Mouse (Mus musculus) right cerebral cortex, postnatal 10 days (tissue): ENCODE data around the gene Zfhx3.

Experiments
- DNase-seq, 2 experiments: peaks; one replicate each; pipeline ENCODE4 v3.0.0; 2021; ENCODE audit warnings: low spot score in 2 of 2

The Zfhx3 gene

DNA sequence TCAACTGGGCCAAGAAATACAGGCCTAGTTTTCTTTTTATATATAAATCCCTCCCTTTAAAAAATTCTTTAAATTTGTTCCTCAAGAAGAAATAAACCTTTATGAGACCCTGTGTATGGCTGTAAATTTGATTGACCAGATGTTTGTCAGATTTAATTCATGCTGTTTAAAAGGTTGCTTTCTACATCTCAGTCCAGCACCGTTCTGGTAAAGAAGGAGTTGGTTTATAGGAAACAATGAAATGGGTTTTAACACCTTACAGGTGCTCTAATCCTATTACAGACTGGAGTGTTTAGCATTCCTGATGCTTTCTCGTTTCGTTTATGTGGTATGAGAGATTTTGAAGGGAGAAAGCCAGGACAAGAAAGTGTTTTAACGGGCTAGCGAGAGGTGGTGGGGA, 147.2 kb downstream of the Zfhx3 start:
- no peak for DNase-seq

DNA sequence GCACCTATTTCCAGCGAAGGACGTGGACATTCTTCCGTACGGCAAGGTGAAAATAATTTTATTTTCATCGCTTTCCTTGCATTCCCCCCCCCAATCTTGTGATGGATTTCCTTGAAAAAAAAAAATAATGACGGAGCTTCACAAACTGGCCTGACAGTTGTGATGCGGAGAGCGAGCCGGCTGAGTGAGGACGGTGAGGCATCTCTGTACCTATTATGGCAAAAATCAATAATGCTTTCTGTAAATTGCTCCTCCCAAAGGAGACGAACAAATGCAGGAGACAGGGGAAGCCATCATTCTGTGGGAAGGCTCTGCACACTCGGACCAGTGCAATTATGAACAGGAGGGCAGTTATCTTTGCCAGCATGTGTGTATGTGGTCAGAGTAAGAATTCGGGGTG, 156.2 kb downstream of the Zfhx3 start:
- no peak for DNase-seq

DNA sequence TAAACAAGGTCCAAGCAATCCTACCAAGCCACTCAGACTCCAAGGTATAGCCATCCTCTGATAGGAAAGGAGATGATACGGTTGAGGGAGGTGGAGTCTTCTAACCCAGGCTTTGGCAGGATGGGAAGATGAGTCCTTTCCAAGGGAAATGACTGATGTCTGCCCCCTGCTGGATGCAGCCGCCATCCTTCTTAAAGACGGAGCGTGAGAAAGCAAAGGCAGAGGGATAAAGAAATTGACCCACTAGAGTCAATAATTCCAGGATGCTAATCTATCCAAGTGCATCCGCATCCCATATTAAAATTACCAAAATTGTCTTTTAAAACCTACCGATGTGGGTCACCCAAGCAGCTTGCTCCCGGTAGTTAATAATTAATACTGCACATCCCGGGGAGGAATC, 158.7 kb downstream of the Zfhx3 start:
- DNase-seq: peak; percentile 40 to 72

DNA sequence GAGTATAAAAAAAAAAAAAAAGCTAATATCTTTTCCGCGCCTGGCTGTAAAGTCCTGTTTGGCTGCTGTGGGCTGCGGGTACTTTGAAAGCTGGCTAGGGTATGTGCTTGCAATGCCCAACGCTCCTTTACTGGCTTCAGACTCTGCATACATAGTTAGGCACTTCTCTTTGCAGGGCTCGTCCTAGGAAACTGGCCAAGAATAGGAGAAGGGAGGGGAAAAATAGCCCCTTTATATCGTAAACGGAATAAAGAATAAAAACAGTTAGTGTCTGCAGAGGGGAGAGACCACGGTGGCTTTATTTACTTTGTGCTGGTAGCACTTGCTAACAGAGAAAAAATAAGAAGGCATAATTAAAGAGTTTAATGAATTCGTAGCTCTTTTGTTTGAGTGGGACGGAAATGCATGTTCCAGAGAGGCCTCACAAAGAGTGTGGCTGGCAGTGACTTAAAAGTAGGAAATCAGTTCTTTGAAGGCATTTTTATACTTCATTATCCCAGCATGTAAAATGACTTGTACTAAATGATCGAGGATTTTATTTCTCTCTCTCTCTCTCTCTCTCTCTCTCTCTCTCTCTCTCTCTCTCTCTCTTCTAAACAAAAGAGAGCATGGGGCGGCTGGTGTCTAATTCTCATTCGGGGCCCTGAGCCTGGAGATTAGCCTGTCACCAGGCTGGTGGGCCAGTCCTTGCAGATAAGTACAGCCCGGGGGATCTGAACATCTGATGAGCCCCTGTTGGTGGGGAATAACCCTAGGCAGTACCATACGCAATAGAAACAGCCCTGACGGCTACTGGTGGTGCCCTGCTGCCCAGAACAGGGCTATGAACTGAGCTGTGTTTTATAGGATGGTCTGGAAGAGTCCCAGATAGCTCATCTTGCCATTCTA, 159.8 kb downstream of the Zfhx3 start:
- peak; percentile 47 to 67 for DNase-seq

DNA sequence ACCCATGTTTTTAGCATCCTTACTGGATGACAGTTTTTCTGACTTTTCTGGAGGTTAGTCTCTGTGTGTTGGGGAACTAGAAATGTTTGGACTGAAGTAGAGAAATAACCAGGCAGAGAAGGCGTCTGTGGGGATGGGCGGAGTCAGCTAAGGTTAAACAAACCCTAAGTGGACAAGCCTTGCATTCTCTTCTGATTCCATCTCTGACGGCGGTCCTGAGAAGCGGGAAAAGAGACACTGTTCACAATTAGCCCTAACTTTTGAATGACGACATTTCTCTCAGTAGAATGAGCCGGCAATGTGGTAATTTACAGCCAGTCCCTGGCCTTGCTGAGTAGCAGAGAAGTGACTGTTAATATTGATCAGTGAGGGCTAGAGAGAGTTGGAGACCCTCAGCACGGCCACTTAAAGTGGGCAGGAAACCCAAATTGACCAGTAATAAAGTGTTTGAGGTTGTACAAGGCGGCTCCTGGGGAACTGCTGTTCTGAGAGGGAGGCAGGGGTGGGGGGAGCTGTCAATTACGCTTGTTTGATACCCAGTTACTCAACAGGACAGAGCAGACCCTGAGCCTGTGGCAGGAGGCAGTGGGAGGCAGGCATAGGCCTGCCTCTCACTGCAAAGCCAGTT, 162.1 kb downstream of the Zfhx3 start:
- no peak for DNase-seq

DNA sequence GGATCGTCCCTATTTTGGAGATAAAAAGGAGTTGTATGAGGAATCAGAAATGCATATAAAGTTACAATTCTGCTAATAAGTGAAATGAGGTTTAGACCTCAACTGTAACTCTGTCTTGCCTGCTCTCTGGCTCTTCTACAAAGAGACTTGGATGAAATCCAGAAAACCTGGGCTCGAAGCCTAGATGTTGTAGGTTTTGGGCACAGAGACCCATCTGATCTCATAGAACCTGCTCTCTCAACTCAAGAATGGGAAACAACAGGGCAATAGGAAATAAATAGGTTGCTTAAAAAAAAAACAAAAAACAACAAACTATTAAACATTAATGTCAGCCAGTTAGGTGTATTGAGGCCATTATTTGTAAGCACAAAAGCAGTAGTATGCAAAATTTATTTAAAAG, 182.6 kb downstream of the Zfhx3 start:
- peak; percentile 54 to 70 for DNase-seq

DNA sequence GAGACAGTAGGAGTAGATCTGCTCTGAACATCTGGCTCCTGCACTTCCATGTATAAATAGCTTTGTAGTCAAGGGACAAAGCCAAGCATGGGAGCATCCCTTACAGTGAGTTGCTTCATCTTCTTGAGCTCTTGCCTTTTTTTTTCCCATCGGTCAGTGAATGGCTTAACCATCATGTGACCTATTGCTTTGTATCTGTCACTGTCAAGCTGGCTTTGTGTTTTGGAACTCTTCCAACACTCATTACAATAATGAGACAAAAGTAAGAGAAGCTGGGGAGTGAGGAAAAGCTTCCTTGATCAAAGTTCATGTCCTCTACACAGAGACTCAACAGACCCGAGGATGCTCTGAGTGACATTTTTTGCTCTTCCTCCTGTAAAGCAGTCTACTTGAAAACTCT, 183.0 kb downstream of the Zfhx3 start:
- DNase-seq: no peak

DNA sequence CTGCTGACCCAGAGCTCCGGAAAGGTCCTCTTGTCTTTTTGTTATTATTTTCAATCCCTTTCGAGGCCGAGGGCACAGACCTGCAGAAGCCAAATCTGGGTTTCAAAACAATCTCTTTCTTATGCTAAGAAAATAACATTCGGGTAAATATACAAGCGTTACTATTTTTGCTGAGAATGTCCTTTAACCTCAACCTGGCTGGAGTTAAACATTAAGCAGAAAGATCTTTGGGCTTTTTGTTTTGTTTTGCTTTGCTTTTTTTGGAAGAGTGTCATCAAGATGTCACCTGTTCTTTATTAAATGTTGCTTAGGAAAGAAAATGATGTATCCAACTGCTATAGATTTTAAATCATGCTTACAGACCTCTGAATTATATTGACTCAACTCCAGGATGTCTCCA, 204.1 kb downstream of the Zfhx3 start:
- DNase-seq: no peak

DNA sequence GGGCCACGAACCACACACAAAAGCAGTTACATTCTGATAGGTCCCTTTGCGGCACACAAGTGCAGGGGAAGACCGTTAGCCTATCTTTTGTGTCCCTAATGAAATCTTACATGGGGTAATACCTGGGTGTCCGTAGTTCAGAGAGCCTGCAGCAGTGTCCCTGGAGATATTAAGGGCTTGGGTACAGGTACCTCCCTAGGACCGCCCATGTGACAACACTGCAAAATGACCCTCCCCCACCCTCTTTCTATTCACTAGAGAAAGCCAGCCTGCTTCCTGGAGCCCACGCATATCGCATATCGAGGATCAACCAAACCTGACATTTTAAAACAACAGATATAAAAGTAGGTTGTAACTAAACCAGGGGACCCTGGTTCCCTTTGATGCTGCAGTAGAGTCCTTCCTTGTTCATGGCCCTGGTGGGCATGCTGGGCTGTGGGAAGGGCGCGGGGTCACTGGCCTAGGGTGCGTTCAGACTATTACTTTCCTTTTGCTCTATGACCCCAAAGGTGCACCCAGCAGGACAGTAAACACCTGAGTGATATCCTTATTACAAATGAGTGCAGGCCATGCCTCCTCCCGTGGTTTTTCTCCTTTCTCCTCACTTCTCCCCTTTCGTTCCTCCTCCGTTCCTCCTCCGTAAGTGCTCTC, 206.3 kb downstream of the Zfhx3 start:
- DNase-seq: no peak

DNA sequence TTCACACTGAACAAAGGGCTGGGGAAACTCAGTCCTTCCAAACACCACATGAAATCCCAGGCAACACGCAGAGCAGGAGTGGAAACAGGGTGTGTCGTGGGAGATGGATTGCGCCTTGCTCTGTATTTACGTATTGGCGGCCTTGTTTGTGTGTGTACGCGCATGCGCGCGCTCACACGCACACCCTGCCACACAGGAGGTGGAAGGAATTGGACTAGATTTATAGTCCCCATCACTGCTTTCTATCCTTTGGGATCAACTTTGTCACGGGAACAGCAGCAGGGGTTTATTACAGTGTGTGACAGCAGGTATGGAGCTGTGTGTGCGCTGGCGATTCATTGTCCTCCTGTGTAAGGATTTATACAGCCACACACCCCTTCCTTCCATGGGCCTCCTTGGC, 228.4 kb downstream of the Zfhx3 start:
- no peak for DNase-seq

DNA sequence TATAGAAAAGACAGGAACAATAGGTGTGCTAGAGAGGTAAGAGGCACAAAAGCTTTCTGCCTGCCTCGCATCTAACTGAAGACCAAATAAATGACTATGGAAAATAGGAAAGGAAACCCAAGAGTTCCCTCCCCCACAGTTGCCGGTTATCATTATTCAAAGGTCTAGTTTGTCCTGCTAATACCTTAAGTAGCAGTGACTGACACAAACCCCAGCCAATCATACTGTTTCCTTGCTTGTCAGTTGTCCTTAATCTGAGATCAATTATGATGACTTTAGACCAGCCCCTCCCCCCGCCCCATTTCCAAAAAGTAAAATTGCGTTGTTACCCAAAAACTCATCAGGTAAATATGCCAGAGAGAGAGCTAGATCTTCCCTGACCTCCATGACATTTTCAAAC, 240.9 kb downstream of the Zfhx3 start:
- DNase-seq: no peak

DNA sequence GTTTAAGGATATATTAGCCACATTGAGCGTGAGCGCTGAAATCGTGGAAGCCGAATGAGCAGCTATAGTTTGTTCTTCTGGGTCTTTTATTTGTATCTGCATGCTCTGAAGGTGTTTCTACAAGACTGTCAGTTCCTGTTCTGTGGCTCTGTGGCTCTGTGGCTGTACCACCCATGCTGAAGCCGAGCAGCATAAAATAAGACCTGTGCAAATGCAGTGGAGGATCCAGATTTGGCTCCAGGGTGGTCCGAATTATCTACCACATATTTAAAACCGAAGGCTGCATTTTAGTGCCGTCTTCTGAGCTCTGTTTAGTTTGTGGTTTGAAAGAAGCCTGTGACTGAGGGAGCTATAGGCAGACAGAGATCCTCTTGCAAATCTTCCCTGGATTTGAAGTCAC, 241.5 kb downstream of the Zfhx3 start:
- DNase-seq: no peak

DNA sequence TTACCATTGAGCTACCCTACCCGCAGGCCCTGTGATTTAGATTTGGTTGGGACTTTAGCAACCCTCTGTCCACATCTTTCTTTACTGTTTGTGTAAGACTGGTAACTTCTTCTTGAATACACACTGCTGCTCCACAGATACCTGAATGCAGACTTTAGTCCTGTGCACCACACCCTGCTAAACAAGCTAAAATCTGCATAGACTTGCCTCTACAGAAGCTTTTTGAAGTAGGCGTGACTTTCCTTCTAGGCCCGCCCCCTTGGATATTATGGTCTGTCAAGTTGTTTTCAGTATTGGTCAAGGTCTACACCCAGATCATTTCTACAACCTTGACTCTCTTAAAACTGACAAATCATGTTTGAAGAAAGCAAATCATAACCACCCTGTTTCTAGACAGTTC, 243.8 kb downstream of the Zfhx3 start:
- no peak for DNase-seq

DNA sequence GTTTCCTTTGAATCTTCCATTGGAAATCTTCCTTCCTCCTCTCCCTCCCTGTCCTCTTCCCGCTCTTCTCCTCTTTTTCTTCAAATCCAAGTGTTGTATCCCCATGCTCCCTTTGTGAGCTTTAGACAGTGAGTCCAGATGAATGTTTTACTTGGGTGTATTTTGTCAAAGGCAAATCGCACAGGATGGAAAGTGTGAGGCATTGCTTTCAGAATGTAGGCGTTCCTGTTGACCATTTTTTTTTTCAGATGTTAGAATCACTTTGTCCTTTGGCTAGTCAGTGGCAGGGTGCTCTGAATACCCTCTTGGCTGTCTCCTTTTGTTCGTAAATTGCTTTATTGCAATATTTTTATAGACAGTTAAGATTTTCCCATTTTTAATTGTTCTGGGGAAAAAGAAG, 245.6 kb downstream of the Zfhx3 start:
- no peak for DNase-seq

DNA sequence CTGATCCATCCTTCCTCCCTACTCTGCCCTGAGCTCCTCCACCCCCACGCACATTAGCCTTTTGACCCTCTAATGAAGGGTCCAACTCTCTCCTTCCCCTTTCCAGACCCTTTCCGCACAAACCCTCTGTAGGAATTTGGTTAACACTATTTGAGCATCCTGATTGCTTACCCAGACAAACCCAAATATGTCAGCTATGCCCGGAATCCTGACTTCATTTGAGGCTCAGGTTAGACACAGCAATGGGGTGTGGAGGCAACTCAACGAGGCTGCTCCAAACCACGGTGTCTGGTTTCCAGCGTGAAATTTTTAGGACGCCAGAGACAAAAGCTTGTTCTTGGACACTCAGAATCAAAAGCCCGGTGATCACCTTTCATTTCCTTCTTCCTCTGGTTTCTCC, 252.1 kb downstream of the Zfhx3 start:
- DNase-seq: no peak

DNA sequence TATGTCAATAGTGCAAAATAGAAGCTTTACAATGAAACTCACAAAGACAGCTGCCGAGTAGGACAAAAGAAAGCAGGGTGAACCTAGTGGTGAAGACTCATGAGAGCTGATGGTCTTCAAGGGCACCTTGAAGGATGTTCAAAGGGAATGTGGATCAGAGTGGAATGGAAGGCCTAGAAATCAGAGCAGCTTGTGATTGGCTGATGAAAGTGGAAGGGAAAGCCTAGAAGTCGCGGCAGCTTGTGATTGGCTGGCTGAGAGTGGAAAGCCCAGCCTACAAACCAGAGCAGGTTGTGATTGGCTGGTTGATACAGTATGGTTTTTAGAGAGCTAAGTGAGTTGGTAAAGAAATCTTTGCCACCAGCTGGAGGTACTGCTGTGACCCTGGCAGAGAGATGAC, 272.6 kb downstream of the Zfhx3 start:
- DNase-seq: no peak

DNA sequence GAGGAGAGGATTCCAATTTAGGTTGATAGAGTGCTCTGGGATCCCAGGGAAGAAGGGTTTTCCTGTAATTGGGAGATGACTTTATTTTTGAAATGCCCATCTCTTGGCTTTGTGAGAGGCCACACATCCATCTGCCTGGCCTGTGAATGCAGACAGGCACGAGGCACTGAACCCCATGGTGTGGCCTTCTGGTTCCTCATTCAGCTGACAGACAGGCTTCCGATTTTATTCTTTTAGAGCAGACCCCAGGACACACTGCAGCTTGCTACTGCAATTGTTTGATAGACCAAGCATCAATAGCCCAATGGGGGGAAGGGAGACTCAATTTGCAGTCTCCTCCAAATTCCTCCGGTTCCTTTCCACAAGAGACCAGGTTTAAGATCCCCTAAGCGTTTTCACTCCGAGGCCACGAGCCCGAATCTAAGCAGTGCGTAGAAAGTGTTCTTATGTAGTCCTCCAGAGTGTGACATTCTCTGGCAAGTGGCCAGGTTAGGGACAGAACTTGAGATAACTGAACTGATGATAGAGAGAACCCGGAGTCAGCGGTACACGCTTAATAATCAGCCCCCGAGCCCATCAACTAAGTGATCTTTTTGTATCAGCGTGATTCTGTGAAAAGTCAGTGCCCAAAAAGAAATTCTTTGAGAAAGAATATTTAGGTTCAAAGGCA, 275.9 kb downstream of the Zfhx3 start:
- DNase-seq: no peak

DNA sequence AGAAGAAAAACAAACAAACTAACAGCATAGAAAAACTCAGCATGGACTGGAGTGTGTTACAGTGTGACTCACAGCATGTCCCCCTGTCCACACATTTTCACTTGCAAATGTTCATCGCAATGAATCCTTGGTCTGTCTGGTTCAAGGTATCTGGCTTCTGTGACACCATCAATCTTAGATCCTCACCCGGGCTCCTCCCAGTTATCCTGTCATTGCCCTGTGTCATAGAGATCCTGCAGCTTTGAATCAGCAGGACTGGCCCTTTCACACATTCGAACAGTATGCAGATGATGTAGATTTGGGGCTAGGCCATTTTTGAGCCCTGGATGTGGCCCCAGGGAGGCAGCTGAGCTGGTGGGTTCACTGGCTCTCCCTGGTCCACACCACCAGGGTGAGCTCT, 278.1 kb downstream of the Zfhx3 start:
- DNase-seq: no peak

DNA sequence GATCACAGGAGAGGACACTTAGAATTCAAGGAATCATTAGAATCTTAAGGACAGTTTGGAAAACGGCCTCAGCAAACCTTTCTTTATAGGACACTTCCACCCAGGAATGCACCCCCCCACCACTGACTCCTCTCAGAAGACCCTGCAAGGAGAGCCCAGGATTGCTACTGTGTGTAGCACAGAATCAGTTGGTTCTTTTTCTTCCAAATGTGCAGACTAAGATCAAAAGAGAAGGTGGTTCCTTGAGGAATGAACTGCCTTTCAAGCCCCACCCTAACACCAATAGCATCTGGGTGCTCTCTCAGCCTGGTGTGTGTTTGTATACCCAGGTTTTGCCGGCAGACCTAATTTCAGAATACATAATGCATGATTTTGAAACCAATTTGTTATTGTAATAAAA, 279.6 kb downstream of the Zfhx3 start:
- no peak for DNase-seq

DNA sequence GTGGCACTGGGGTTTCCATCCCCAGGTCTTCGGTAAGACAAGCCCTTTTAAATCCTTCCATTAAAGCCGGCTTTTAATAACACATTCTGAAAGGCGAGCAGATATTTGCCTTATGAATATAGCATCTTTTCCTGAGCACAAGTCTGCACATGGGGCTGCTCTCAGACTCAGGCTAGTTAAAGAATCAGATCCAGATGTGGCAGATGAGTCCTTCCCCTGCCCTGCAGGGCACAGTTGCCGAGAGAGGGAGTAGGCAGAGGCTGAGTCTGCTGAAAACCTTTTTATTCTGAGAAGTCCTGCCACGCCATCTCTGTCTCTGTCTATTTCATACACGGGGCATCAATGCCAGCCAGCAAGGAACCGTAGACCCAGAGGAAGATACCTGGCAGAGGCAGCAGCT, 289.9 kb downstream of the Zfhx3 start:
- DNase-seq: no peak

DNA sequence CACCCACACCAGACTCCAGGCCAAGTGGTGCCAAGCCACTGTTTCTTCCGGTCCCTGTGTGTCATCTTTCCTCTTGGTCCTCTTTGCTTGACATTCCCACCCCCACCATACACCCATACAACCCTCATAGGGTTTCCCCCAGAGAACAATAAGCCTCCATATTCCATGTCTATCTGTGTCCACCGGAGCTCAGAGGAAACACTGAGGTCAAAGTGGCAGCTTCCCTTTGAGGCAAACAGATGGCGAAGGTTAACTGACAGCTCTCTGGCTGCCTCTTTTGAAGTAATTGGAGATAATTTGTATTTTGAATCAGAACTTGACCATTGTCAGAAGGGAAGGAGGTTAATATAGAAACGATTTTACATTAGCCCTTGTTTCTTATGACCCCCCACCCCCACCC, 292.0 kb downstream of the Zfhx3 start:
- no peak for DNase-seq

DNA sequence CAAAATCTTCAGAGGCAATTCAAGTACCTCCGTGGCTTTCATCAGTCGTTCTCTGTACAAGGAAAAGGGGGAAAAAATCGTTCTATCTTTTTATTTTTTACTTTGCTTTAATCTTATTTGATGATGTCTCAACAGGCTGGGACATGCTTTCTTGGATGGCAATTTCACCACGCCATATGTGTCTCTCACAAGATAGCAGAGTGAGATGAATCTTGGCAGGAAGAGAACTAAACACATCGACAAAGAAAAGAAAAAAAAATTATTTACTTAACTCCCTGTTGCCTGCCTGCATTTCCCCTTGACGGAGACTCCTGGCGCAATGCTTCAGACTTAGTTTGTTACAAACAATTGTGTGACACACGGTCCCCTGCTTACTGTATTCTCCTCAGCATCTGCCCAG, 294.3 kb downstream of the Zfhx3 start:
- no peak for DNase-seq

DNA sequence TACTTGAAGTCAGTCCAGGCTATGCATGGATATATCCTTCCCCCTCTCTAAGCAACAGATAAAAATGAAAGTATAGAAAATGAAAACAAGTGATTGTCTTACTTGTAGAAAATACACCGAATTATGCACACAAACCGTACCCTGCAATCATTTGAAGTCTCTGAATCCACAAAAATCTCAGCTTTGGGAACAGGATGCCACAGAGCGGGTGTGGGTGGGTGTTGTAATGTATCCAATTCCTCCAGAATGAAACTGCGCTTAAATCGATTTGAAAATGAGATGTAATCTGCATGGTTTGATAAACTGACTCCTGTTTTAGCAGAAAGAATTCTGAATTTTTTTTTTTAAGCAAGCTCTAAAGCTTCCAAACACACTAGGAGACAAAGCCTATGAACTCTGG, 297.1 kb downstream of the Zfhx3 start:
- DNase-seq: peak; percentile 26 to 27
